Mouse (Mus musculus) thymus, postnatal 0 days (tissue): ENCODE data around the gene Flt3l. TPM values are rescaled to one million over a fixed set of nuclear protein-coding genes. Genes with fewer than 3 reads are reported as not detected.
A peak's percentile ranks its signal among the peaks of the same experiment; 100 is the strongest.
"Not testable (repeated sequence)": the region's sequence is repeated elsewhere in the genome, so short reads cannot be mapped to it uniquely, and the experiment has no call there.

Experiments used
- DNase-seq: peaks from one replicate; pipeline ENCODE4 v3.0.0-alpha.2; 2015; ENCODE audit warnings: low spot score
- polyA plus RNA-seq: library from polyadenylated mRNA; unstranded; fragments of >200 nt; fragmentation: Nextera tagmentation; extraction: Ambion mirVana; gene quantifications from 2 replicates; pipeline ENCODE4 v1.2.1, GENCODE M21; 2015

The Flt3l gene
- polyA plus RNA-seq, 1 experiment from 2014 or later: 24.5 TPM

DNA sequence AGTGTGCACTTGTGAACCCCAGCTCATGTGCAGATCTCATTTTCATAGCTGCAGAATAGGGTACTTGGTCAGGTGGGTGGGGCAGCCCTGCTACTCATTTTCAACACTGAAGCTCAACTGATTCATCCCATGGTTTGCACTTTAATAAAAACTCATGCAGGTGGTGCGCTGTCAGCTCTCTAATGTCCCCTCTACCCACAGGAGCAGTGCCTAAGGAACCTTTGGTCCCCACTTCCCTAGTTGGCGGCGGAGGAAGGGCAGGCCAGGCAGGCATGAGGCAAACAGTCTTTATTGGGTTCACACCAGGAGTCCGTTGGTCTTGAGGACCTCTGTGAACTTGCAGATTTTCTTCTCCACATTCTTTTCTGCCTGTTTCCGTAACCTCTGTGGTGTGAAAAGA lies 10.6 kb downstream of the Flt3l start:
- not testable (repeated sequence) for DNase-seq

DNA sequence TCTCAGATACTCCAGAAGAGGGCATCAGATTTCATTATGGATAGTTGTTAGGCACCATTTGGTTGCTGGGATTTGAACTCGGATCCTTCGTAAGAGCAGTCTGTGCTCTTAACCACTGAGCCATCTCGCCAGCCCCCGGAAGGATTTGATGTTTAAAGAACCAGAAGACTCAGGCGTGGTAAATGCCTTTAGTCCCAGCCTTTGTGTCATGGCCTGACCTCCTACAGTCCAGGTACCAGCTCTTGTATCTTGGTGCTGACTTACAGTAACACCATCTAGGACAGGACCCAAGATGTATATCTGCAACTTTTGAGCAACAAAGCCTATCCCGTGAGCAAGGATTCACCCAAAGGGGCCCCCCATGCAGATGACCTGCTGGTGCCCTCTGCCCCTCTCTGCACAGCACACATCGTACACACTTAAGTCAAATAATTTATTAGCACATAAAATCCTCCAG lies 11.1 kb downstream of the Flt3l start:
- peak; percentile 45 for DNase-seq

DNA sequence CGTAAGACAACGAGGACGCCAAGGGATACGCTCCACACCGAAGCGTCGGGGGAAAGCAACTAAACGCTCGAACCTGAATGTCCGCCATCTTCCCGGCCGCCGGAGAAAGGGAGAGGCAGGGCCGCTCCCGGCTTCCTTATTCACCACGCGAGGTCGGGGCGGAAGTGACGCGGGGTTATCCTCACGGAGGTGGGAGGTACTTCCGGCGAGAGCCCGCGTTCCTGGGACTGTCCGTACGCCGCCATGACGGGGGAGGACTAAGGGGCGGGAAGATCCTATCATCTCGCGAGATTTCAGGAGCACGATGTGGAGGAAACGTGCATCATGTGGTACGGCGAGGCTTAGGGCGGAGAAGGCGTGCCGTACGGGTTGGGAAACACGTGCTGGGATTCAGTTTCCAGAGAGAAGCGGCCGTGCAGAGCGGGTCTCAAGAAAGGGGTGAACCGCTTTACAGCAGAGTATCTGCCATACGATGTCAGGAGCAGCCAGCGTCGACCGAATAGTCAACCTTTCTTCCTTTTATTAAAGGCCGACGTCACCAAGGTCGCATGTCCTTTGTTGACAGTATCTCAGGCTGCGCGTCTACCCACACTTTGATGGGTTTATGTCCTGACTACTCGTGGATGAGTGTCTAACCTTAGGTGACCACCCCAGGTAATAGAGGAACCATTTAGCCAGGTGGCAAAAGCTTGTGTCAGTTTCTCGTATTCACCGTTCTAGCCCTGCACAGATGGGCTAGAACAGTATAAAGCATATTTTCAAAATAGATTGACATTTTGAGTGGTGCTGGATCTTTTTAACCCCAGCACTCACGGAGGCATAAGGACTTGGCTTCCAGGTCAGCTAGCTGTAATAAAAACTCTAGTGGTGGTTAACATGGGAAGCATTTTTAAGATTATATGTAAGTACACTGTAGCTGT lies 11.7 kb downstream of the Flt3l start, which contains the start of gene Rps11:
Gene Rps11 (minus strand): TSS at position 216 of the 920 bp plus-strand sequence.
- peak; percentile 100 for DNase-seq

DNA sequence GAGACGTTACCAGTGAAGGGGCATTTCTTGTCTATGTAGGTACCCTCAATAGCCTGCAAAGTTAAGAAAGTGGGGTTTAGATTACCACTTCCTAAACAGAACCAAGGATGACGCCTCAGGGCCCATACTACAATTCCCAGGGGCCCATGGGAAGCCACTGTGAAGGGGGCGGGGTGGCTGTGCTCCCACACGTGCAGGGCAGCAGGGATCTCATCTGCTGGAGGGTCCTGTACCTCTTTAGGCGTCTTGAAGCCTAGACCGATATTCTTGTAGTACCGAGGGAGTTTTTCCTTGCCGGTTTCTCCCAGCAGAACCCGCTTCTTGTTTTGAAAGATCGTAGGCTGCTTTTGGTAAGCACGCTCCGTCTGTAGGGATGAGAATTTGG lies 13.1 kb downstream of the Flt3l start:
- DNase-seq: no peak

DNA sequence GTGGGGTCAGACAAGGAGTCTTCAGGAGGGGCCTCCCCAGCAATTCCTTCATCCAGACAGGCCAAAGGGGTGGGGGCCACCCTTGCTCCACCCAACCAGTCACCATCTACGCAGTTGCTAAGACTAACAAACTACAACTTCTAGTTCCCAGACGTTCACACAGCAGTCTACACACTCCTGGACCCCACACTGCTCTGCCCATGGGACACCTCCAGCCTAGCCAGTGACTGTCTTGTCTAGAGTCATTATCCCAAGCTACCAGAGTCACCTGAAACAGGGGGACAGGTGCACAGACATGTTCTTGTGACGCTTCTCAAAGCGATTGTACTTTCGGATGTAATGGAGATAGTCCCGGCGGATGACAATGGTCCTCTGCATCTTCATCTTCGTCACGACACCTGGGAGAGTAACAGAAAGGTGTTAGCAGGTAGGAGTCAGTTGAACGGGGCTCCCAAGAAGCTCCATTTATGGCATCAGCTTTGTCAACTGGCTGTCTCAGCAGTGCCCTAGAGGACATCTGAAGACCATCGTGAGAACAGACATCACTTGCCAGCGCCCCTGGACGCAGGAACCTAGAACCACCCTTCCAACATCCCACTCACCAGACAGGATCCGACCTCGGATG lies 13.6 kb downstream of the Flt3l start:
- DNase-seq: no peak

DNA sequence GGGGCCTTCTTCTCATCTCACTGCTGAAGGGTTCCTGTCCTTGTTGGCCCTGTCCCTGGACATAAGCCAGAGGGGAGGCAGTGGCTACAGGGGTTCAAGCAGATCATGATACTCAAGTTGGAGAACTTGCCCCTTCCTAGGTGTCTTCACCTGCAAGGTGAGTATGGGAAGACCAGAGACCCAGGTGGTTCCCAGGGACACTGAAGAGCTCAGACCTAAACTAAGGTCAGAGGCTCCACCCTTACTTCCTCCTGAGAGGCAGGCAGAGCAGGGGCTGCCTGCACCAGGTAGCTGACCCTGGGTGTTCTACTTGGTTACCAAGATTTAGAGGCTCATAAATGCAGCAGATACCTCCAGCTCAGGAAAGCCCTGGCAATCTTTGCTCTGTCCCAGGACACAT lies 14.3 kb downstream of the Flt3l start:
- DNase-seq: no peak

DNA sequence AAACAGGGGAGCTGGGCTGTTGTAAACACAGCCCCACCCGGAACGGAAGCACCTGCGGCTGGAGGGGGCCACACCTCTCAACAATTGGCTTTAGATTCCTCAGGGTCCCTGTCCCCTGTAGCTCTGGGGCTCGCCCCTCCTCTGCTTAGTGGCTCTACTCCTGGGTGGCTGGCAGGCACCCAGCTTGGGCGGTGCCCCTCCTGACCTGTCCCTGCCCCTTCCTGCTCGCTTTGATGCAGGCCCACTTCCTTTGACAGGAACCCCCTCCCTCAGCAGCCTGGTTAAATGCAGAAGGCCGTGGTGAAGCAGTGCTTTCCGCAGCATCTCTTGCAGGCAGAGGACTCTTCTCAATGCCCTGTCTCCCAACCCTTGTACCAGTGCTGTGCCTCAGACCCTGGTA lies 14.8 kb downstream of the Flt3l start:
- DNase-seq: peak; percentile 87

DNA sequence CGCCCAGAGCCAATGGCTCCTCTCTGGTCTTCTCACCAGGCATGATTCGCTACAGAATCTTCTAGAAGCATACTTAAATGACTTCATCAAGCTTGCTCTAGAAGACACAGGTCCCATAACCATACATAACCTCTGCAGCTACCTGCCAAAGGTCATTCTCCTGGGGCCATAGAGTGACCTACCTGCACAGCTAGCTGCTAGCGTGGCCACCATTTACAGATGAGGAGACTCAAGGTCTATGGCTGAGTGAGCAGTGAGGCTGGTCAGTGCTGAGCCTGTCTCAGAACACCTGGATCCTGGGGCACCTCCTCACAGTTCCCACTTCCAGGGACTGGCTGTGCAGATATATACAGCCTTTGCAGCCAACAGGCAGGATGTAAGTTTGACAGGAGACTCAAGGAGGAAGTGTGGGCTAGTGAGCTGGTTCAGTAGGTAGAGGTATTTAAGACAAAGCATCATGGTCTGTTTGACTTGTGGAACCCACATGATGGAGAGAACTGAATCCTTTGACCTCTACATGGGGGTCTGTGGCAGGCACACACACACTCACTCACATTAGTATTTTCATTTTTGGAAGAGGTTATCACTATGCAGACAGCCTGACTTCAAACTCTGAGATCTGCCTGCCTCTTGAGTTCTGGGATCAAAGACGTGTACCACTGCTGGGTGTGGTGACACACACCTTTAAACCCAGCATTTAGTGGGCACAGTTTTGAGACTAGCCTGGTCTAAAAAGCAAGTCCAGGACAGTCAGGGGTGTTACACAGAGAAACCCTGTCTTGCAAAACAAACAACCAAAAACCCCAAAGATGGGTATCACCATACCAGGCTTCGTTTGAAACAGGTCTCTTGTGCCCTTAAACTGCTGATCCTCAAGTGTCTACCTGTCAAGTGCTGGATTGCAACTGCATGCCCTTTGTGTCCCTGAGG lies 16.2 kb downstream of the Flt3l start:
- DNase-seq: no peak

DNA sequence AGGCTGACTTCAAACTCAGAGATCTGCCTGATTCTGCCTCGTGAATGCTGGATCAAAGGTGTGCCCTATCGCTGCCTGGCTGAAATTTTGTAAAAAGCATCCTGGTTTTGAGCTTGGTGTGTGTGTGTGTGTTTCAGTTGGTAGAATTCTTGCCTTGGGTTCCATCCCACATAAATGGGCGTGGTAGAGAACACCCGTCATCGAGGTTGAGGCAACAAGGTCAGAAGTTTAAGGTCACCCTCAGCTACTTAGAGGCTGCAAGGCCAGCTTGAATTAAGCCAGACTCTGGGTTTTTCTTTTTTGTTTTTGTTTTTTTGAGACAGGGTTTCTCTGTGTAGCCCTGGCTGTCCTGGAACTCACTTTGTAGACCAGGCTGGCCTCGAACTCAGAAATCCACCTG lies 17.9 kb downstream of the Flt3l start:
- no peak for DNase-seq

DNA sequence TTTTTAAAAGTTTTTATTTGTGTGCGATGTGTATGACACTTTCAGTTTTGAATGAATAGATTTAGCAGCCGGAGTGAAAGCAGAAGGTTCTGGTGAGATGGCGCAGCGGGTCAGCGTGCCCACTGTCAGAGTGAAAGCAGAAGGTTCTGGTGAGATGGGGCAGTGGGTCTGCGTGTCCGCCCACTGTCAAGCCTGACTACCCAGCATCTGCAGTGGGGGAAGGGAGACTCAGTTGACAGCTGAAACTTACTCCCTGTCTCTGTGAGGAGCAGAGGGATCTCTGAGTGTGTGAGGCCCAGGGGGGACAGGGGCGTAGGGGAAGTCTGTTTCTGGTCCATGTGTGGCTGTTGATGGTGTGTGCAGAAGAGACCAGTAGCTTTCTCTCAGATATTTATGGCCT lies 18.7 kb downstream of the Flt3l start:
- DNase-seq: no peak

DNA sequence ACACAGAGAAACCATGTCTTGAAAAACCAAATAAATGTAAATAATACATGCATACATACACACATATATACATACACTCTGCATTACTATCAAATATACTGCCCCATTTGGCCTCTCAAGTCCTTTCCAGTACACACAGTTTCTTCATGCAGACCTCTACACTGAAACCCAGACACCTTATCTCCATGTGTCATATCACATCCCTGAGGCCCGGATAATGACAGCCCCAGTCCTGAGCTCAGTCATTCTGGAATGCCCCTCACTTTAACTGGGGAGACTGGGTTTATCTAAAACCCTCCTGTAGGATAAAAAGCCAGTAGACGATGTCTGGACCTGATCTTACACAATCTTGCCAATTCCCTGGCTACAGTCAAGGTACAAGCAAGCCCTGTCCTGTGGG lies 22.8 kb downstream of the Flt3l start:
- DNase-seq: no peak

DNA sequence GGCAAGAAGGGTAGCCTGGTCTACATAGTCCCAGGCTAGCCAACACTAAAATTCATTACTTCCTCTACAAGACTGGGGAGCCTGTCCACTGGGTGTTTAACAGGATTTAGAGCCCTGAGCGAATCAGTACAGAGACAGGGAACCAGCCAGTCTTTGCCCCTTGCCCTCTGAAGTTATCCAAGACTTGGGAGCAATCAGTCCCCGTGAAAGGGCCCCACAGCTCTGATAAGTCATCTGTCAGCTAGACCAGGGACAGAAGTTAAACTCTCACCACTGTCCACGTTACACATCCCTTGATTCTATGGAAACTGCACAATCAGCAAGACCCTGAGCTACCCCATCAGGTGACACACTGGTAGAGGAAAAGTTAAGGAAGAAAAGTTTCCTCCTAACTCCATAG lies 23.7 kb downstream of the Flt3l start:
- DNase-seq: no peak

DNA sequence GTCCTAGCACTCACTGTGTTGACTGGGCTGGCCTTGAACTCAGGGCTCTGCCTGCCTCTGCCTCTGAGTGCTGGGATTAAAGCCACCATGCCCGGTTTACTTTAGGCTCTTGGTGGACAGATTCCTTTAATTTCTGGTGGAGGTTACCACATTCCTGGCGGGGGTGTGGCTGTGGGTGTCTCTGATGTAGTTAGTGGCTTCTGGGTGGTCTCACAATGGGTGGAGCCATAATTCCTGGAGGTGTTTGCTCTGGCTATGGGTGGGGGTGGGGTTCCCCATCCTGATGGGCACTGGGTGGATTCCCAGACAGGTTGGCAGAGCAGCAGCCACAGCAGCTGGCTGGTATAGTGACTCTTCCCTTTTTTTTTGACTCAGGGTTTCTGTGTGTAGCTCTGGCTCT lies 24.3 kb downstream of the Flt3l start:
- no peak for DNase-seq

DNA sequence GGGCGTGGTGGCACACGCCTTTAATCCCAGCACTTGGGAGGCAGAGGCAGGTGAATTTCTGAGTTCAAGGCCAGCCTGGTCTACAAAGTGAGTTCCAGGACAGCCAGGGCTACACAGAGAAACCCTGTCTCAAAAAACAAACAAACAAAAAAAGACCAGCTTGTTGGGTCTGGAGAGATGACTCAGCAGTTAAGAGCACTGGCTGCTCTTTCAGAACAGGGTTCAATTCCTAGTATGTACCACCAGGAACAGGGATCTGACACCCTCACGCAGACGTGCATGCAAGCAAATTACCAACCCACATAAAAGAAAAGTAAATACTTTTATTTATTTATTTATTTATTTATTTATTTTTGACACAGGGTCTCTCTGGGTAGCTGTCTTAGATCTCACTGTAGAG lies 26.1 kb downstream of the Flt3l start:
- DNase-seq: not testable (repeated sequence)

DNA sequence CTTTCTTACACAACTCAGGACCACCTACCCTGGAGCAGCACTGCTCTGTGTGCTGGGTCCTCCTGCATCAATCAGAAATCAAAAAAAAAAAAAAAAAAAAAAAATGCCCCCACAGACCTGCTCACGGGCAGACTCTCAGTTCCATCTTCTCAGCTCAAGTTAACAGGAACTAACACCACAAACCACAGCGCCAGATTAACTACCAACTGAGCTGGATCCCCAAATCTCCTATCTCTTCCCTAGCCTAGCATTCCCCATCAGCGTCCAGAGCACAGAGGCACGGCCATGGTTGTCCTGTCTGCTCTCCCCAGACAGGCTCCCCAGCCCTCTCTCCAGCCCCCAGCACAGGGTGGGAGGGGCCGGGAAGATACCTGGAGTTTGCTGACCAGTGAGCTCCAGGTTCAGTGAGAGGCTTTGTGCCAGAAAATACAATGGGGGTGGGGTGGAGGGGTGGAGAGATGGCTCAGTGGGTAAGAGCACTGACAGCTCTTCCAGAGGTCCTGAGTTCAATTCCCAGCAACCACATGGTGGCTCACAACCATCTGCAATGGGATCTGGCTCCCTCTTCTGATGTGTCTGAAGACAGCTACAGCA lies 29.1 kb downstream of the Flt3l start:
- DNase-seq: no peak

DNA sequence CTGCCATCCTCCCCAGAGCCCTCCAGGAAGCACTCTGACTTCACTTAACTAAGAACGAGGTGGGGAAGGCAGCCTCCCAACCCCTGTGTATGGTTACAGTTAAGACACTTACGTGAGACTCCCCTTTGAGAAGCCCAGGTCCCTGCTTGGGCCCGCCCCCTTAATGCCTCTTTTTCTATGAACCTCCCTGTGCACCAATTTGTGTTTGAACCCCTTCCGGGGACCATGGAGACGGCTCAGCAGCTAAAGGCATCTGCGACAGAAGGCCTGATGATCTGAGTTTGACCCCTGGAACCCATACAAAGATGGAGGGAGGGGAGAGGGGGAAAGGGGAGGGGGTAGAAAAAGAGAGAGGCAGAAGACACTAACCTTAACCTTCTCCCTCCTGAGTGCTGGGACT lies 29.8 kb downstream of the Flt3l start:
- DNase-seq: no peak

DNA sequence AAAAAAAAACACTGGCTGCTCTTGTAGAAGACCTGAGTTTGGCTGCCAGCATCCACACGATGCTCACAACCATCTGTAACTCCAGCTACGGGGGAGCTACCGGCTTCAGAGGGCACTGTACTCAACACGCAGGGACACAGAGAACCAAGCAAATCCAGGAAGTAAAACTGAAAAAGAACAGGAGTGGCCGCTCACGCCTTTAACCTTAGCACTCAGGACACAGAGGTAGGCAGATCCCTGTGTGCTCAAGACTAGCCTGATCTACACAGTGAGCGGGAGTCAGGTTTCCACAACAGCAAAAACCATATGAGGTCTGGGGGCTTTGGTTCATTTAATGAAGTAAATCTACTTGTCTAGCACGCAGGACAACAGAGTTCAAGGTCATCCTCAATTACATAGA lies 30.7 kb downstream of the Flt3l start:
- no peak for DNase-seq

DNA sequence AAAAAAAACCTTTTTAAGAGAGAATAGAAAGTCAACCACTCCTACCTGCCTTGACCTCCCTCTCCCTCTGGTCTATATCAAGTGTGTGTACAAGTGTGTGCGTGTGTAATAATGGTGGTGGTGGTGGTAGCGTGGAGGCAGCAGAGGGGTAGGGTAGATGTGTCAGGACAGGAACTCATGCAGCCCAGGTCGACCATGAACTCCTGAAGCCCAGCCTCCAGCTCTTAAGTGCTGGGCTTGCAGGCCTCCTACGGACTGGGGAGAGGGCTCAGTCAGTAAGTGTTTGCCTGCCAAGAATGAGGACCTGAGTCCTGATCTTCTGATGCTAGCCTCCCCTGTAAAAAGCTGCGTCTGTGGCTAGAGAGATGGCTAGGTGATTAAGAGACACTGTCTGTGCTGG lies 31.3 kb downstream of the Flt3l start:
- DNase-seq: no peak

DNA sequence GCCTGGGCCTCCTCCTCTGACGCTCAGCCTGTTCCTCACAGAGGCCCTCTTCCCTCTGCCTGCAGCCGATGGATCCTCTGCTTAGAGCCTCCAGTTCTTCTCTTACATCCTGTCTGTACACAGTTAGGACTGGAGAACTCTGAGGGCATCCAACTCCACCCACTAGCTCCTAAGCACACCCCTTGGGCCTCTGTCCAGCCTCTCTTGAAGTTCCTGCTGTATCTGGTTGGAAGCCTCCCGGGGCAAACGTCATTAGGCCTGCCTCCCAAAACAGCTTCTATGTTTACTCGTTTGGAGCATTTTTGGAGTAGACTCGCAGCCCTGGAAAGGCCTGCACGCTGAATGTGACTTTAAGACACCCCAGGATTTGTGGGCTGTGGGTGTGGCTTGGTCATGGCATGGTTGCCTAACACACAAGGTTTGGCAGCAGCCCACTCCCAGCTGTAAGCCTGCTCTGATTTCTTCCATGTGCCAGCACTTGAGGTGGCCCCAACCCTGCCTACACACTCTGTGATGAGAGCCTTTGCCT lies 32.5 kb downstream of the Flt3l start, which contains the start of gene Fcgrt:
Gene Fcgrt (minus strand): TSS at position 200 of the 529 bp plus-strand sequence.
- no peak for DNase-seq

DNA sequence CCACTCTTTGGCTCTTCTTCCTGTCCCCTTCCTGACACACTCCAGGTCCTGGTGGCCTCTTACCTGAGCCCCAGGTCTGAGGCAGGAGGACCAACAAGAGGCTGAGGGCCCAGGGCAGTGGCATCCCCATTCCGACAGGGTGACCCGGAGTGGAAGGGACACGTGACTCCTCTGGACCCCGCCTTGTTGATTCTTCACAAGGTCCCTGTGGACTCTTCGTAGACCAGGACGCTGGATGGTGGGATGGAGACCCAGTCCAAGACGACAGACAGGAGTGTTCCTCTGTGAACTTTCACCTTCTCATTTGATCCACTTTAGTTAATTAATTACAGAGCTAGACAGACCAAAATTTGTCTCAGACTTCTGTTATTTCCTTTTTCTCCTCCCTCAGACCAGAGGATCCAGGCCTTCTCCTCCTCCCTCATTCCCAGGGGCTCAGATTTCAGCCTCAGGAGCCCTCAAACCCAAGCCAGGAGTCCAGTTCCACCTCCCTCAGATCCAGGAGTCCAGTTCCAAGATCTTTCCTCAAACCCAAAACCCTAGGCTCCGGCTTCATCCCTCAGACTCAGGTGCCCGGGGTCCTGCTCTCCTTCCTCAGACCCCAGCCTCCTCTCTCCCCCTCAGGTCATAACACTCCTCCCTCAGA lies 33.2 kb downstream of the Flt3l start:
- DNase-seq: no peak
